22 mouse cellular contexts compared by ENCODE assay signal in genomic region chr6:95702200-95702599, GRCm38 (mm10). TPM values are rescaled to one million over a fixed set of nuclear protein-coding genes. Genes with fewer than 3 reads are reported as not detected.
A peak's percentile ranks its signal among the peaks of the same experiment; 100 is the strongest.
DNase-seq lines count a peak whose midpoint lies in the region; ATAC-seq lines count a peak whose summit lies in the region.
"Had no signal": no experiment of that assay in that cellular context is flagged by ENCODE, and none has a peak within 500 bp of the region (broad histone marks: within the 10 kb centered on the region; RNA-seq: fewer than 3 reads in every experiment).

No protein-coding gene starts in this region.

- no peaks in the 10 kb centered on the region for H3K9me3 ChIP-seq in kidney, embryonic 14.5 days (ENCODE audit: control insufficient read depth, low read length)
- H3K9me3 ChIP-seq: embryonic facial prominence, embryonic 12.5 days; hindbrain, embryonic 12.5 days had no signal

- no peak for ATAC-seq in kidney, embryonic 14.5 days (ENCODE audit: low FRiP score, low TSS enrichment)
- ATAC-seq: forebrain, postnatal 0 days had no signal

- H3K27me3 ChIP-seq in kidney, embryonic 14.5 days (ENCODE audit: control insufficient read depth, insufficient read depth, low read length) = no peaks in the 10 kb centered on the region
- H3K27me3 ChIP-seq: embryonic facial prominence, embryonic 12.5 days; hindbrain, embryonic 12.5 days had no signal

- no peaks in the 10 kb centered on the region; the same call in 1 of the 2 replicates for H3K36me3 ChIP-seq in kidney, embryonic 14.5 days (ENCODE audit: control insufficient read depth, insufficient read depth, low read length)
- H3K36me3 ChIP-seq: embryonic facial prominence, embryonic 12.5 days; hindbrain, embryonic 12.5 days had no signal

- 64% methylated on average over 9 of the region's 9 CpGs for WGBS in kidney, embryonic 14.5 days

- H3K4me1 ChIP-seq in kidney, embryonic 14.5 days (ENCODE audit: control insufficient read depth, insufficient read depth, low read length) = peaks cover 23% of the 10 kb centered on the region; the same call in 1 of the 2 replicates

- no peak overlapping the region for H3K9ac ChIP-seq in kidney, embryonic 14.5 days (ENCODE audit: low read depth, low read length)
- H3K9ac ChIP-seq: embryonic facial prominence, embryonic 12.5 days; forebrain, postnatal 0 days; hindbrain, embryonic 12.5 days; liver, embryonic 14.5 days had no signal

- peak; percentile 55 for DNase-seq in heart, adult 11 months
- no peak for DNase-seq in heart, adult 8-10 months (ENCODE audit: low spot score)
- DNase-seq in kidney, postnatal 36 days = peak; percentile 25 to 48
- peak; percentile 15 for DNase-seq in lung, postnatal 10 days
- DNase-seq in lung, postnatal 25 days (ENCODE audit: low spot score) = no peak
- DNase-seq in cerebellum, adult 9-10 months = no peak
- DNase-seq: cerebellum, adult 18-20 months; cerebellum, postnatal 25 days; forebrain, postnatal 0 days; gastrocnemius, postnatal 25 days; heart, adult 2 months; kidney, postnatal 10 days; lung, postnatal 4 days; midbrain, embryonic 14.5 days; right cerebral cortex, postnatal 25 days; spleen, adult 18-20 months; thymus, postnatal 14 days had no signal

- H3K27ac ChIP-seq in kidney, embryonic 14.5 days (ENCODE audit: low read depth, low read length) = no peak overlapping the region
- H3K27ac ChIP-seq: embryonic facial prominence, embryonic 12.5 days; heart, adult 2 months; hindbrain, embryonic 12.5 days; layer of hippocampus, adult 2 months; liver, embryonic 14.5 days had no signal

- no peak overlapping the region for H3K4me3 ChIP-seq in kidney, embryonic 14.5 days (ENCODE audit: low read length)
- H3K4me3 ChIP-seq: embryonic facial prominence, embryonic 12.5 days; heart, adult 2 months; hindbrain, embryonic 12.5 days; layer of hippocampus, adult 2 months had no signal

- no peak overlapping the region for H3K4me2 ChIP-seq in kidney, embryonic 14.5 days (replicated peaks; ENCODE audit: low read depth, low read length)
- H3K4me2 ChIP-seq: embryonic facial prominence, embryonic 12.5 days; hindbrain, embryonic 12.5 days had no signal

RNA-seq across cellular contexts. Expression of gene Suclg2, which starts 16.4 kb away (rescaled TPM):
- 100 to 1,000 TPM; 157 to 172 (median 167) TPM for total RNA-seq in heart, adult 8-10 months (2022)
- 84.0 and 112 TPM in 2 replicates for polyA plus RNA-seq in kidney, embryonic 14.5 days (2014; fragmentation: Nextera tagmentation; extraction: Ambion mirVana)

Comparison
In these comparisons a context has a peak if more than half of its experiments do, and no peak if none do; other contexts are left out.
1. DNase-seq: peak in heart, adult 11 months (single experiment), kidney, postnatal 36 days (2 of 2) and lung, postnatal 10 days (single experiment); none in heart, adult 8-10 months (single experiment), lung, postnatal 25 days (single experiment) and cerebellum, adult 9-10 months (single experiment).